Mouse (Mus musculus): Measurements from ENCODE around the gene Cd207. TPM values are rescaled to one million over a fixed set of nuclear protein-coding genes. Genes with fewer than 3 reads are reported as not detected.

Cd207 gene
- polyA plus RNA-seq, 1 experiment, result not detected

- TF ChIP-seq FLI1 (IDR thresholded peaks at IDR 0.05; ENCODE audit: low read length) (no peak), GATA1 (IDR thresholded peaks at IDR 0.05; ENCODE audit: borderline replicate concordance, low read length) (no peak)
- Histone ChIP-seq H3K9me3 (no peaks in the 10 kb centered on the region), H3K4me1 (peaks cover 50% of the 10 kb centered on the region), H3K4me3 (replicated peaks) (peak within 1 kb of the TSS; percentile 90), H3K27me3 (replicated peaks) (peaks cover 100% of the 10 kb centered on the region), H3K36me3 (replicated peaks; ENCODE audit: low read length) (no peaks in the 10 kb centered on the region)
Observed at GRCm38 (mm10) chr6:83711067-83711675, 33.5 kb upstream of the Cd207 start, which contains the start of gene Vax2. Vax2 (plus strand) TSS chr6:83711264.

GRCm38 (mm10) chr6:83710361-83711066, 32.9 kb upstream of the Cd207 start:
- peaks cover 43% of the 10 kb centered on the region for H3K4me1 ChIP-seq
- peaks cover 100% of the 10 kb centered on the region for H3K27me3 ChIP-seq (replicated peaks)
- H3K4me3 ChIP-seq (replicated peaks), result peak overlapping the region; percentile 90
- H3K9me3 ChIP-seq, result no peaks in the 10 kb centered on the region
- TF ChIP-seq GATA1 (IDR thresholded peaks at IDR 0.05; ENCODE audit: borderline replicate concordance, low read length) (no peak), FLI1 (IDR thresholded peaks at IDR 0.05; ENCODE audit: low read length) (no peak)
- H3K36me3 ChIP-seq (replicated peaks; ENCODE audit: low read length), result no peaks in the 10 kb centered on the region

- peaks cover 98% of the 10 kb centered on the region for H3K27me3 ChIP-seq (replicated peaks)
- TF ChIP-seq GATA1 (IDR thresholded peaks at IDR 0.05; ENCODE audit: borderline replicate concordance, low read length) (no peak), FLI1 (IDR thresholded peaks at IDR 0.05; ENCODE audit: low read length) (no peak)
- no peak overlapping the region for H3K4me3 ChIP-seq (replicated peaks)
- peaks cover 26% of the 10 kb centered on the region for H3K4me1 ChIP-seq
- H3K36me3 ChIP-seq (replicated peaks; ENCODE audit: low read length), result no peaks in the 10 kb centered on the region
- H3K9me3 ChIP-seq, result no peaks in the 10 kb centered on the region
Observed at GRCm38 (mm10) chr6:83707738-83708510, 30.3 kb upstream of the Cd207 start.

- peaks cover 12% of the 10 kb centered on the region for H3K4me1 ChIP-seq
- H3K36me3 ChIP-seq (replicated peaks; ENCODE audit: low read length), result no peaks in the 10 kb centered on the region
- no peak for TF ChIP-seq GATA1 (IDR thresholded peaks at IDR 0.05; ENCODE audit: borderline replicate concordance, low read length)
- TF ChIP-seq FLI1 (IDR thresholded peaks at IDR 0.05; ENCODE audit: low read length), result no peak
- H3K9me3 ChIP-seq, result no peaks in the 10 kb centered on the region
- H3K4me3 ChIP-seq (replicated peaks), result no peak overlapping the region
- peaks cover 94% of the 10 kb centered on the region for H3K27me3 ChIP-seq (replicated peaks)
Observed at GRCm38 (mm10) chr6:83704701-83705100, 27.0 kb upstream of the Cd207 start.

- H3K4me3 ChIP-seq (replicated peaks), result no peak overlapping the region
- H3K36me3 ChIP-seq (replicated peaks; ENCODE audit: low read length), result no peaks in the 10 kb centered on the region
- H3K4me1 ChIP-seq, result peaks cover 12% of the 10 kb centered on the region
- no peaks in the 10 kb centered on the region for H3K9me3 ChIP-seq
- TF ChIP-seq GATA1 (IDR thresholded peaks at IDR 0.05; ENCODE audit: borderline replicate concordance, low read length) (no peak), FLI1 (IDR thresholded peaks at IDR 0.05; ENCODE audit: low read length) (no peak)
- H3K27me3 ChIP-seq (replicated peaks), result peaks cover 94% of the 10 kb centered on the region
Observed at GRCm38 (mm10) chr6:83704294-83704693, 26.6 kb upstream of the Cd207 start.

- H3K4me1 ChIP-seq, result peaks cover 12% of the 10 kb centered on the region
- H3K9me3 ChIP-seq, result no peaks in the 10 kb centered on the region
- TF ChIP-seq FLI1 (IDR thresholded peaks at IDR 0.05; ENCODE audit: low read length) (no peak), GATA1 (IDR thresholded peaks at IDR 0.05; ENCODE audit: borderline replicate concordance, low read length) (no peak)
- H3K27me3 ChIP-seq (replicated peaks), result peaks cover 94% of the 10 kb centered on the region
- no peak overlapping the region for H3K4me3 ChIP-seq (replicated peaks)
- no peaks in the 10 kb centered on the region for H3K36me3 ChIP-seq (replicated peaks; ENCODE audit: low read length)
Observed at GRCm38 (mm10) chr6:83703722-83704078, 26.0 kb upstream of the Cd207 start.

- Histone ChIP-seq H3K36me3 (replicated peaks; ENCODE audit: low read length) (no peaks in the 10 kb centered on the region), H3K4me1 (peaks cover 12% of the 10 kb centered on the region), H3K27me3 (replicated peaks) (peaks cover 94% of the 10 kb centered on the region), H3K9me3 (no peaks in the 10 kb centered on the region), H3K4me3 (replicated peaks) (no peak overlapping the region)
- TF ChIP-seq FLI1 (IDR thresholded peaks at IDR 0.05; ENCODE audit: low read length) (no peak), GATA1 (IDR thresholded peaks at IDR 0.05; ENCODE audit: borderline replicate concordance, low read length) (no peak)
Observed at GRCm38 (mm10) chr6:83703000-83703721, 25.5 kb upstream of the Cd207 start.

- H3K4me3 ChIP-seq (replicated peaks), result no peak overlapping the region
- peaks cover 12% of the 10 kb centered on the region for H3K4me1 ChIP-seq
- H3K27me3 ChIP-seq (replicated peaks), result peaks cover 94% of the 10 kb centered on the region
- no peak for TF ChIP-seq FLI1 (IDR thresholded peaks at IDR 0.05; ENCODE audit: low read length)
- no peak for TF ChIP-seq GATA1 (IDR thresholded peaks at IDR 0.05; ENCODE audit: borderline replicate concordance, low read length)
- no peaks in the 10 kb centered on the region for H3K36me3 ChIP-seq (replicated peaks; ENCODE audit: low read length)
- no peaks in the 10 kb centered on the region for H3K9me3 ChIP-seq
Observed at GRCm38 (mm10) chr6:83702146-83702999, 24.7 kb upstream of the Cd207 start.

- Histone ChIP-seq H3K36me3 (replicated peaks; ENCODE audit: low read length) (no peaks in the 10 kb centered on the region), H3K9me3 (no peaks in the 10 kb centered on the region), H3K27me3 (replicated peaks) (peaks cover 94% of the 10 kb centered on the region), H3K4me1 (peaks cover 17% of the 10 kb centered on the region), H3K4me3 (replicated peaks) (no peak overlapping the region)
- TF ChIP-seq FLI1 (IDR thresholded peaks at IDR 0.05; ENCODE audit: low read length) (no peak), GATA1 (IDR thresholded peaks at IDR 0.05; ENCODE audit: borderline replicate concordance, low read length) (no peak)
Observed at GRCm38 (mm10) chr6:83701001-83701400, 23.3 kb upstream of the Cd207 start.
